Mouse (Mus musculus): ENCODE data around the gene Ldlrad3.

The Ldlrad3 gene

DNA sequence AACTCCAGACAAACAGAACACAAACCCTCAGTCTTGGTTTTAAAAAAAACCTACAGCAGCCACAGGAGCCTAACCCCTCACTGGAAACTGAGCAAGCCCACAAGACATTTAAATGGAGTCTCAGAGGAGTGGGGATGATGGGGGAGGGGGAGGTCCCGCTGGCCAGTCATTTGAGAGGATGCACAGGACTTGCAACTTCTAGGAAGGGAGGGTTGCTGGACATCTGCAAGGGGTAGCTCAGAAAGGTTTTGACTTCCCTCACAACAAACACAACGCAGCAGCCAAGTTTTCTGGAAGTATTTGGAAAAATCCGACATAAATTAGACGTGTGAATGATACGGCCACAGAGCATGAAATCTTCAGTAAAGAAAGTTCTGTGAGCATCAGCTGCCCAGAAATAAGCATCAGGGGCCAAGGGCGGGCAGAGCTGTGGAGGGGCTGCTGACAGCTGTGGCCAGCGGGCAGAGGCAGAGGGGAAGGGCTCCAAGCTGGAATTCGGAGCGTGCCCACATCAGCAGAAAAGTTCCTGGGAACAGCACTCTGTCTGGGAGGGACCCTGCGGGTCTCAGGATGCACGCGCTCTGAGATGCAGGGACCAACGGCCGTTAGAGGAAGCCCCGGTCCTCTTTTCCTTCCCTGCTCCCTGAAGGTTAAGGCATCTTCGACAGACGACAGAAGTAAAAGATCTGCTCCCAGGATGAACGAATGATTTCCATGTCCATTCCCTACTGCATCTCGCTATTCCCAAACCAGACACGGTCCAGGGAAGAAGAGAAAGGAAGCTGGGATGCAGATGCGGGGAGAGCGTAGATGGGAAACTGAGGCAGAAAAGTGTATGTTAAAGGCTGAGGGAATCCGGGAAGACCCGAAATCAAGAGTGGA lies 875 bp downstream of the Ldlrad3 start:
- DNase-seq (ENCODE audit: low spot score in 2 of 2), result no peak

DNA sequence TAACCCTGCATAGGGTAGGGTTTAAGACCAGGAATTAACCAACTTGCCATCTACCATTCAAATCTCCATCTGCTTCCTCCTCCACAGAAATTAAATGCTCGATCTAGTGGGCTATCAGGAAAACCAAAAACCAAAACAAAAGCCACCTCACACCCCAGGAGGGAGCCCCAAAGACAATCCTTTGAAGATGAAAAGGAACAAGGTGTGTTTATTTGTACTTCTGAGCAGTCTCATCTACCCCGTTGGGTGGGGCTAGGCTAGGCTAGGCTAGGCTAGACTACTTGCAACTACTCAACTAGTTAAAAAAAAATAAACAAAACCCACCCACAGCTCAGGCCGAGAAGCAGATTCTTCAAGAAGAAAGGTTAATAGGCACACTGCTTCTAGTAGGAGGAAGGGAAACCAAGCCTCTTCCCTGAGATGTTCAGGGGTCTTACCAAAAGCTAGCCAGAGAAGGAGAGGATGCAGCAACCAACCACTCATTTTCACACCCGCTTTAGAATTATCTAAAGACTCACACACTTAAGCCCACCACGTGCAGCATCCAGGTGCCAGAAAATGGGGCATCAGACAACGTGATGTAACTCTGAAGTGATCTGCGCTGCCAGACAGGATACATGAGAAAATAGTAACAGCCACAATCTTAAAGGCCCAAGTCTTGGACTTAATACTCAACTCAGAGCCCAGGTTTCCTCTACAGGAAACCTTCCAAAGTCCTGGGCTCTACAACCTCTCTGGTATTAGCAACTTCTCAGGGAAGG lies 2.3 kb downstream of the Ldlrad3 start:
- no peak for DNase-seq (ENCODE audit: low spot score in 2 of 2)

DNA sequence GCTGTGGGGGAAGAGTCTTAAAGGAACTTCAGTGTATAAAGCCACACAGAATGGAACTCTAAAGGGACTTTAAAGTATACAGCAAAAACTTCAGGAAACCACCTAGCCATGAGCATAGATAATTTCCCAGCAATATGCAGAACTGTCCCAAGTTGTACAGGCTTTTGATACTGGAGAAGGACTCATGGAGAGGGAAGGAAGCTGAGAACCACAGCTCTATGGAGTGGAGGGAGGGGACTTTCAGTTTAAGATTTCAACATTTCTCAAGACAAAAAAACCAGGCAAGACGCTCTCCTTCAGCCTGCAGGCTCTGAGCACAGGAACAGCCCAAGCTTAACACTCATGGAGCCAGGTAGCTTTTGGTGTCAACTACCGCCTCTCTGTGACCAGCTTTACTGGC lies 4.7 kb downstream of the Ldlrad3 start:
- no peak for DNase-seq (ENCODE audit: low spot score in 2 of 2)

DNA sequence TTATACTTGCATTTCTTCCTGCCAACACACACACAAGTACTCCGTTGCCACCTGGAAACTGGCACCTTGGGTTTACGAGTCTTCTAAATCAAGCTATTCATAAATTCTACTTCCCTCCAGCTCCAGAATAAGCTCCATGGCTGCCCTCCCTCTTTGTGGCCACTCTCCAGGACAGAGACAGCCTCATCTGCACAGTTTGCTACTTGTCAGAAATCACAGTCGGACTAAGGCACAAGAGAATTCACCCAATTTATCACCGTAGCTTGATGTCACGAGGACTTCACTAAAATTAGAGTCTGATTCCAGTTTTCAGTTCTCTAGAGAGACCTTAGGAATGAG lies 9.8 kb downstream of the Ldlrad3 start:
- no peak for DNase-seq (ENCODE audit: low spot score in 2 of 2)

DNA sequence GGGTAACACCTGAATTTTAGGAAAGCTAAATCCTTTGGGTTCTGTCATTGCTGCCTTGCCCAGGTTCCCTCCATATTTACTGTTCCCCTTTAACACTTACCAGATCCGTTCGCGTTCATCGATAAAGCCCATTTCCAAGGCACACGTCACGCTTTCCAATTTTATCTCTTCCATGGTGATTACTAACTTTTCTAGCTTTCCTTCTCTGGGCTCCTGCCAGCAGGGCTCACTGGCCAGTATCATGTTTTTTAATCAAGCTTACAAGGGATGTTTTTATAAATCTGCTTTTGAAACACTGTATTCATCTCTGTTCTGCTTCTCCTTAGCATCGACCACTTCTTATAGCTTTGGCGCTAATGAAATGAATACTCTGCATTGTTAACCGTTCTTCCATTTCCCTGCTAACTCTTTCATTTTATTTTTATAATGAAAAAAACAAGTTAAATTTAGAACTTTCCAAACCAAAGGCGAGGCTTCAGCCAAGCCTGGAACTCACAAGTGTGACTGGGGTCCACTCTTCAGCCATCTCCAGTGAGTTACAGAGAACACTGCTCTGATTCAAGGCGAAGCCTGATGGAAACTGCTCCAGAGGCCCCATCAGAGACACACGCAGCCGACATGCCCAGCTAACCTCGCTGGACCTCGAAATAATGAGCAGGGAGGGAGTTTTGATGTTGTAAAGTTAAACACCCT lies 10.3 kb downstream of the Ldlrad3 start:
- DNase-seq (ENCODE audit: low spot score in 2 of 2), result peak in 1 of 2 experiments; percentile 13

DNA sequence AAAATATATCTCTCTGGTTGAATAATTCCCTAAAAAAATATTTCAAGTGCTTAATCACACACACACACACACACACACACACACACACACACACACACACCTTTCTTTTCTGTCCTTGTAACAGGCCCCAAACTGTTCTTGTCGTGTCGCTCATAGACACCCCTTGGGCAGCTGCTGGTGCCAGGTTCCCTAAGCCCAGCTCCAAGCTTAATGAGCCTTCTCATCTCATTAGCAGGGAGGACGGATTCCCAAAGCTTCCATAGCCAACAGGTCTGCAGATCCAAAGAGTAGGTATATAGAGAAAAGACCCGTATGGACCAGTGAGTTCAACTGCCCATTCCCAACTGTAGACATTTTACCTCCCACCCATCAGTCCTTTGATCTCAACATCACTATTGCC lies 13.7 kb downstream of the Ldlrad3 start:
- DNase-seq (ENCODE audit: low spot score in 2 of 2), result no peak

DNA sequence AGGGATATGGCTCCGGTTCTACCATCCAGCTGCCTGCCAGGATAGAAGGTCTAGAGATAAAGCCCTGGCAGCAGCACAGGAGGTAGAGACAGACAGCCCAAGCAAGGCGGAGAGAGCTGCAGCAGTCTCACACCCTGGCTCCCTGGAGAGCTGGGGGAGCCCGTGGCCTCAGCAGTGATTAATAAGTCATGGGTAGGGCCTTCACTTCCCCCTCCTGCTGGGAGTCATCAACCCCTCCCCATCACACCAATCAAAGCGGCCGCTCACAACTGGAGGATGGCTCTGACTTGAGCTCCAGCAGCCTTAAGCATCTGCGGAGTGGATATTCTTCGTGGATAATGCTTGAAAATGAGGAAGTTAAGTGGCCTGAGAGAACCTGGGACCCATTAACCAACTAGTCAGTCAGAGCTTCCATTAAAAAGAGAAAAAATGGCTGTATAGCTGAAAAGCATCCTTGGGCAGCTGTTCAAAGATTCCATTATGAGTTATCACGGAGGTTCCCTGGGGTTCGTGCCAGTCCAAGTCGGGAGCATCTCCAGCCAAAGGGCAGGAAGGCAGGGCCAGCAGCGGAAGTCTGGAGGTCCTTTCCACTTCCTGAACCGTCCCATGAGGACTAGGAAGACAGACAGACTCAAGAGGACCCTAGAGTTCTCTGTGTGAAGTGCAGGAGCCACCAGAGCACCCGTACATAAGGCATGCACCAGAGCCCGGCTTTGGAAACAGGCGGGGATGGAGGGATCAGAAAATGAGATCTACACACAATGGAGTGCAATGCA lies 19.4 kb downstream of the Ldlrad3 start:
- no peak for DNase-seq (ENCODE audit: low spot score in 2 of 2)

DNA sequence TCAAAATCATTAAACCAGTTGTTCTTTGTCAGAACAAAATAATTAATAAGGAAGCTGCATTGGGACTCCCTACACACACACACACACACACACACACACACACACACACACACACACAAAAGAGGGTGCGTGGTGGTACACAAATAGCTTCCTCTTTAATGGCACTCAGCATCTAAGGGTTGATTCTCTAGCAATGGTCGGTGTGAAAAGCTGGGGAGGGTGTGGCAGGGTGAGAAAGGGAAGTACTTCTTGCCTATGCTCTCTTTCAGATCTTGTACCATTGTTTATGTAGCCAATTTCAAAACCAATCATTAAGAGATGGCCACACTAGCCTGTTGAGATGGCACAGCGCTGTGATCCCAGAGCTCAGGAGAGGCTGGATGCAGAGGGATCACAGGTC lies 23.1 kb downstream of the Ldlrad3 start:
- DNase-seq (ENCODE audit: low spot score in 2 of 2), result no peak

DNA sequence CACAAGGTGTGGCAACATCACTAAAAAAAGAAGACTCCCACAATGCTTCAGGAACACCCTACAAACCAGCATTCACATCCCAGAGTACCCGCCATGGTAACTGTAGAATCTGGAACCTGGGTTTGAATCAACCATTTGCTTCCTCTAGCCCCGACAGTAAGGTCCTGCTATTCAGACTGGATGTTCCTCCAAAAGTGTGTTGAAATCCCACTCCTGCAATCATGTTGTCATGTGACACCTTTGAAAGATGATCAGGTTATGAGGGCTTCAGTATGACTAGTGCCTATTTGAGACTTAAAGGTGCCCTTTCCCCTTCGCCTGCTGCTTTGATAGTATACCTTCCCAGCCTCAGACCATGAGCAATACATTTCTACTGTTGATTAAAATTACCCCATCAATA lies 28.6 kb downstream of the Ldlrad3 start:
- no peak for DNase-seq (ENCODE audit: low spot score in 2 of 2)

DNA sequence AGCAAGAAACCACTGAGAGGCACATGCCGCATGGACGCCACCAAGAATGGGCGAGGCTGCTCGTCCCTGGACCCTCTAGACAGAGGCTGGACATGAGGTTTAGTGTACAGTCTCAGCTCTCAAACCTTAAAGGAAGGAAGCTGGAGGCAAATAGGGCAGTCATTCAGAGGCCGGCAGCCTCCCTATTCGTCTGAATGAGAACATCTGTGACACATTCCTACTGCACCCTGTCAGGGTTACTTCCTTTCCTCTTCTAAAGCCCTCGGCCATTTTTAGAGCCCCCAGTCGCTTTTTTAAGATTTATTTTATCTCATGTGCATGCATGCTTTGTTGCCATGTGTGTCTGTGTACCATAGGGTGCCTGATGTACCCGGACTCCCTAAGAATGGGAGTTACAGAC lies 29.2 kb downstream of the Ldlrad3 start:
- no peak for DNase-seq (ENCODE audit: low spot score in 2 of 2)

DNA sequence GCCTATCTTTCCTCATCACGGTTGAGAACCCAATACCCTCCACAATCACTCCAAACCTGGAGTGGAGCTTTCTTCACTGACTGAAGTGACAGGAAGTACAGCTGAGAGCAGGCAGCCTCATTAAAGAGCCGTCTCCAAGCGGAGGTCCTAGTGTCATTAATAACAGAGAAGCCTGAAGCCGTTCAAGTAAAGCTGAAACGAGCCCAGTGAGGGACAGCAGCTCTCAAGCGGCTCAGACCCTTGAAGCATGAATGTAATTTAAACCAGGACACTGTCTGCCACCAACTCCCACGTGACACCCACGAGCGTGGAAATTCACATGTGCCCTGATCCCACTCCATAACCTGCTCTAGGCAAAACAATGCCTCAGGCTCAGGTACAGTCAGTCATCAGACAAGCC lies 29.7 kb downstream of the Ldlrad3 start:
- DNase-seq (ENCODE audit: low spot score in 2 of 2), result no peak

DNA sequence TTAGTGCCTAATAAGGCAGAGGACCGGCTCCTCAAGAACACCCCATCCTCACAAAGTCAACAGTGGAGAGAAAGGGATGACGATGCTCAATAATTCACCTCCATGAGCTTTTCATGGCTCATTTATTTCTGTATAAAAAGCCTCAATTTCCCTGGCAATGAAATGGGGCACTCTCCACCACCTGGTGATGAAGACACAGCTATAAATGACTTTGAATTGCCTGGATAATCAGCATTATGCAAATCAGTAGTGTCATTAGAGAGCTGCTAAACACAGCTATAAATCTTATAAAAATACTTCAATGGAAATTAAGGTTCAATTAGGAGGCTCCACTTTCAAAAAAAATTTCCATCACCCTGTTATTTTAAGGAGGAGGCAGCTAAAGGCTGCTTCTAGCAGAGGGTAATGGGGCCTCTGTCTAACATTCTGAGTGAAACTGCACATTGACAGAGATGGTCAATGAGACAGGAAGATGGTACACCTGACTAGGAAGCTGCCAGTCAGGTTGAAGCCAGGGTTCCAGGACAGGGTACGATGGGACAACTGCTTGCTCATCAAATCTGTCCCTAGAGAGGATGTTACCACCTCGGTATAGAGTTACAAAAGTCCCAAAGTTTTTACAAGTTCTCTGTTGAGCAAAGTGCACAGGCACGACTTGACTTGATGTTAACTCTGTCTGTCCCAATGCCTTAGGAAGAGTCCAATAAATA lies 30.7 kb downstream of the Ldlrad3 start:
- no peak for DNase-seq (ENCODE audit: low spot score in 2 of 2)

DNA sequence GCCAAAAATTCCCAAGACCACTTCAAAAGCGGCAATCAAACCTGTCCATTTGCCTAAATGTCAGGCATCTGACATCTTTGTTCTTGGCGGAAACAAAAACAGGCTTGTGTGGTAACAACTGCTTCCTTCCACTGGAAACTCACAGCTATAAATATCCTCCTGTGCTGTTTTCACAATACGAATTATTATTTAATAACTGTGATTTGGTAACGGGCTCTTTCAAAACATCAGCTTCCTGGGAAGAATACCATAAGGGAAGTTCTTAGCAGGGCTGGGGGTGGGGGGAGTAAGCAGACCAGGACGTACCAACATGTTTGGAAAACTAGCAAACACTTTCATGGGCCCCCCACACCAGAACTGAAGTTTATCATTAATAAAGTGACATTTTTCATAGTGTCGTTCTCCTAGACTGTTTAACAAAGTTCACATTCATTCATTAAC lies 31.4 kb downstream of the Ldlrad3 start:
- DNase-seq (ENCODE audit: low spot score in 2 of 2), result no peak

DNA sequence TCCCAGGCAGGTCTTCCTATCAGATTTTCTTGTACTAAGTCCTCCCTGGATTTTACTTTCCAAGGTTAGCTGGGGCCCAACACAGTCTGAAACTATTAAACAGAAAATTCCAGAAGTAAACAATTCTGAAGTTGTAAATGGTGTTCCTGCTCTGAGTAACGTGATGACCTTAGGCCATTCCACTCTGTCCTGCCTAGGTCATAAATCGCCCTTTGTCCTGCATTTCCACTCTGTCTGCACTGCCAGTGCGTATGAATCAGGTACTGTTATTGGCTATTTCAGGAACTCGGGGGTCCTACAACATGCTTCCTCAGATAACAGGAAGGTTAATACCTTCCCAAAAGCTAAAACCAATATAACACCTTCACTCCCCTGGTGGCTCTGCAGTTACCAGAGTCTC lies 31.9 kb downstream of the Ldlrad3 start:
- no peak for DNase-seq (ENCODE audit: low spot score in 2 of 2)

DNA sequence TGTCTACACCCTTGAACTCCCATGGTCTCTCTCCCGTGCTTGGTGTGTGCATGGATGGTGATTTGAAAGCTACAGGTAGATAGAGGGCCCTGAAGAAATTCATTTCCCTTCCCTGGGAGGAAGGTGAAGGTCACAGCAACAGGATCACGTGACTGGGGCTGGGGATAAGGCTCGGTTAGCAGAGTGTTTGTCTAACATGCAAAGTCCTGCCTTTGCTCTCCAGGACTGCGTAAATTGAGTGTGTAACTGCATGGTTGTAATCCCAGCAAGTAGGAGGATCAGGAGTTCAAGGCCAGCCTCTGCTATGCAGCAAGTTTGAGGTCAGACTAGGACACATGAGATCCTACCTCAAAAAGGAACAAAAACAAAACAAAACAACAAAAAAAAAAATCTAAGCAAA lies 32.7 kb downstream of the Ldlrad3 start:
- DNase-seq (ENCODE audit: low spot score in 2 of 2), result no peak

DNA sequence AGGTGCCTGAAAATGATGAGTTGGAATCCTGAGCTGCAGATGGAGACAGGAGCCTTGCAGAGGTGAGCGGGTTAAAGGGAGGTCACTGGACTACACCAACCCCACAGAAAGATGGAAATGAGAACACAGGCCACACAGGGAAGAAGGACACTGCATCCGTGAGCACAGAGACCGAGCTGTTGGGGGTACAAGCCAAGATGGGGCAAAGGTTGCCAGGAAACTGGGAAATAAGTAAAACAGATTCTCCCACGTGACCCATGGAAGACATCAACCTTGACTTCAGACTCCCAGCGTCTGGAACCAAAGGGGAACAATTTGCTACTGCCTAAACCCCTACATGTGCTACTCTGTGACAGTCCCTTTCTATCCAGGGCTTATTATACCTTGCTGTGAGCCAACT lies 33.3 kb downstream of the Ldlrad3 start:
- DNase-seq (ENCODE audit: low spot score in 2 of 2), result no peak

DNA sequence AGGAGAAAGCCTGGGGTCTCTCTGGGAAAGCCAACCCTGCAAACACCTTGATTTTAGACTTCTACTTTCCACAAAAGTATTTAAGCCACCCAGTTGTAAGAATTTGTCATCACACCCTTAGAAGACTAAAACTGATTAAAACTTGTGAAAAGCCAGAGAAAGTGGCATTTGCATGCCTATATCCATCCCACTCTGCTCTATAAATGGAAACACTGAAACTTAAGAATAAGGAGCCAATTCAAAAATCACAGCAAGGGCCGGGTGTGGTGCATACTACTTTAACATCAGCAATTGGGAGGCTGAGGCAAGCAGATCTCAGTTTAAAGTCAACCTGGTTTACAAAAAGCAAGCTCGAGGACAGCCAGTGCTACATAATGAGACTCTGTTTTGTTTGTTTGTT lies 37.1 kb downstream of the Ldlrad3 start:
- DNase-seq (ENCODE audit: low spot score in 2 of 2), result no peak

DNA sequence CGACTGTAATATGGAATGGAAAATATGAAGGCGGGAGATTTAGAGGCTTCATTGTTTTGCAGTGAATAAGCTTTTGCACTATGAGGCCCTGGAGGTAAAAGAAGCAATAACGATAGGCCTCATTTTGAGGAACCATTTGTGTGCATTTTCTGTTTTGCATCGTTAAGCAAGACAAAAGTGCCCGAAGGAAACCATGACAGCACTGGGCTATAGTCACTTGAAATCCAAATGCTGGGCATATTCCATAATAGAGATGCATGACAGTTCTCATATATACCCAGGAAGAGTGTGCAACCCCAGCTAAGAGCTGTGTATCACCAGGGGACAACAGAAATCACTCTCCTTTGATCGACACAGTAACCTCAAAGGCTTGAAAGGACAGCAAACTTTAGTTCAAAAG lies 38.1 kb downstream of the Ldlrad3 start:
- DNase-seq (ENCODE audit: low spot score in 2 of 2), result no peak

DNA sequence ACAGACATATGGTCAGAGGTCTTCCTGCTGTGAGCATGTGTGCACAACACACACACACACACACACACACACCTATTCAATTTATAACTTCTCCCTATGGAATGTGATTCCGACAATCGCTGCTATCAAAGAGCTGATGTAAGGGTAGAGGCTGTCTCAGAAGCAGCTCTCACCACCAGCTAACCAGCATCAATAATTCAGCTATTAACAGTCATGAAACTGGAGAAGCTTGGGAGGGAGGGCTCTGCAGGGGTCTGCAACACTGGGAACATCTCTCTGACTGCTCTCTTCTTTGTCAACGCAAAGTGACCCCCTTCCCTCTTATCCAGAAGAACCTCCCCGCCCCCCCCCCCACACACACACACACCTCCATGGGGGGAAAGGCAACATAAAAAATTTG lies 38.6 kb downstream of the Ldlrad3 start:
- no peak for DNase-seq (ENCODE audit: low spot score in 2 of 2)

DNA sequence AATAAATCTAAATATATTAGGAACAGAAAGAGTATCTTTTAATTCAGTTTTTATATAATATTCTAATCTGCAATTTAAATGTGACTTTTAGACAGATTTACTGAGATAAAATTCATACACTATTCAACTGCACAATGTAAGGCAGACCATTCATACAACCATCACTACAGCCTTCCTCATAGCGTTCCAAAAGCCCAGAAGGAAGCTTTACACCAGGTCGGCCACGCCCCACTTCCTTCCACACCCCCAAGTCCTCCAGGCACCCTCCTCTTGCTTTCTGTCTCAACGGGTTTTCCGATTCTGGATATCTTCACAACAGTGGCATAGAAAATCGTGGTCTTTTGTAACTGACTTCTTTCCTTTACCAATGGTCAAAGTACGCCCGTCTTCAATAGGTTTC lies 39.8 kb downstream of the Ldlrad3 start:
- no peak for DNase-seq (ENCODE audit: low spot score in 2 of 2)

DNA sequence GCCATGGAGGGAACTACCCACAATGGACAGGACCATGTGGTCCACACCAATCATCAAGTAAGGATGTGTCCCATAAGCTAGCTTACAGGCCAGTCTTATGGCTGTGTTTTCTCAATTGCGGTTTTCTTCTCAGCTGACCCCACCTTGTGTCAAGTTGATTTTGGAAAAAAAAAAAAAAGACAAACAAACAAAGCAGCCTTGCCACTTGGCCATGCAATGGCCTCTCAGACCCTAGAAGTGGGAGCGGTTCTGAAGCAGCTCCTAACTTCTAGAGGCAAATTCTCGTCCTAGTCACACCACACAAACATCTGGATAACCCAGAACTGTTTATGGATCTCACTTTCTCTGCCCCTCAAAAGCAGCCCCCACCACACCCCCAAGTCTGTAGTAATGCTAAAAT lies 41.1 kb downstream of the Ldlrad3 start:
- no peak for DNase-seq (ENCODE audit: low spot score in 2 of 2)
